Mouse (Mus musculus) megakaryocyte, embryonic 14.5 days (primary cell): ENCODE measurements around the gene Nkx2-5.

Experiments
- FLI1 ChIP-seq: IDR thresholded peaks from 2 replicates; pipeline ENCODE4 v1.6.1; 2012; ENCODE audit warnings: low read length, inconsistent platforms, mixed read lengths
- GATA1 ChIP-seq: IDR thresholded peaks from 3 replicates; pipeline ENCODE4 v1.6.1; 2012; ENCODE audit warnings: mixed read lengths, low read length, inconsistent platforms, borderline replicate concordance

DNA sequence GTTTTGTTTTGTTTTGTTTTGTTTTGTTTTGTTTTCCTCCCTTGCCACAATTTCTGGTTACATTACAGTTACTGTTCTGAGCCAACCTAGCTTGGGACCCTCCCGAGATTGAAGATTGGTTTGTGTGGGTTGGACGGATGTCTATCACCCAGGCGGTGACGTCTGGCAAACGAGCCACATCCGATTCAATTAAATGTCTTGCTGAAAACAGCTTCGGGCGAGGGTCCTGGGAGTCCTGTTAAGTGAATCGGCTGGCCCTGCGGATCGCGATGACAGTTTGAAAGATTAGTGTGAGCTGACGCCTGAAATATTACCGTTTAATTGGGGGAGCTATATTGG lies 1.6 kb downstream of the Nkx2-5 start:
- TF ChIP-seq GATA1 (no peak), FLI1 (no peak)
